Mouse (Mus musculus): ENCODE measurements around the gene St7l.
A peak's percentile ranks its signal among the peaks of the same experiment; 100 is the strongest.
"Not testable (repeated sequence)": the region's sequence is repeated elsewhere in the genome, so short reads cannot be mapped to it uniquely, and the experiment has no call there.

The St7l gene

DNA sequence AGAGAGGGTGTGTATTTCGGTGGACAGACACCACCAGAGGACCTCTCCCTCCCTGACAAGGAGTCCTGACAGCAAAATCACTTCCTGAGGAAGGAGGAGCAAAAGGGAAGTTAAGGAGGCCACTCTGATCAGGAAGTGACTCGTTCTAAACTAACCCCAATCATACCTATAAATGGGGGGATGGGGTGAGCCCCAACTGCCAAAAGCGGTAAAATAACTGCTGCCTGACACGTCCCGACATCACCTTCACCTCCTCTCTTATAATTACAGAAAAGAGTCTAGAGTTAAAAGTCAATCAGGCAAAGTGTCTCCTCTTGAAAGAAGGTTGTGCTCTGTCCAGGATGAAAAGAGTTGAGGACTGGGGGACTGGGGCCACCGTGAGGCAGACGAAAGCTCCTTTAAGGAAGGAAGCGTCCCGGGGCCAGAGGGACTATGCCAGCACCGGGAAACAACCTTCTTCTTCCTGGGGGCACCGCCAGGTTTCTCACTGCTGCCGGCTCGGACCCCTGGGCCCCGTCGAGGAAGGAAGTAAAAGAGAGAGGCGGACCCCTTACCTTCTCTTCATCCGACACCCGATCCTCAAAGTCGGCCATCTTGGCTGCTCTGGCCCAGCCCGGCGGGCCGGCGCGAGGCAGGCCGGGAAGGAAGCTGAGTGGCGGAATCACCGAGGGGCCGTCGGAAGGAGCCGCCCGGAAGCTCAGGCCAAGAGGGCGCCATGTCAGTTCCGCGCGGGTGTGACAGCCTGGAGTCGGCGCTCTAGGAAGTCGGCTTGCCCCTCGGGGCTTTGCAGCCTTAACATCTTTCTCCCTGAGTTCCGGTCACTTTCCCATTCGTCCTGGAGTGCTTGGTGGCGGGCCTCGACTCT, at the start of gene St7l, which contains the start of gene Capza1:
St7l (plus strand) TSS at position 220 of the 865 bp plus-strand sequence.
Capza1 (minus strand) TSS at position 720 of the 865 bp plus-strand sequence.
- peak; percentile 95 for DNase-seq

DNA sequence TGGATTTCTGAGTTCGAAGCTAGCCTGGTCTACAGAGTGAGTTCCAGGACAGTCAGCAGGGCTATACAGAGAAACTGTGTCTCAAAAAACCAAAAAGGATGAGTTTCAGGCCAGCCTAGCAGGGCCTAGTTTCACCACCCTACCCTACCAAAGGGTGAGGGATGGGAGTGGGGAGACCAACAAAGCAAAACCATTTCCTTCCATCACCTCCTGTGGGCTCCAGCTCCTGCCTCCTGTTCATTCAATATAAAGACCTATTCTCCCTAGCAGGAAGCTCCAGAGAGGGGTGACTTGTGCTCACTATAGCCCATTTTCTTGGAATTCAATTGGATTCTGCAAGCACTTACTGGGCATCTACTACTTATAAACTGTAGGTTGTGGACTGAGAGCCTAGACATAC, 49.1 kb upstream of the St7l start:
- no peak for DNase-seq

DNA sequence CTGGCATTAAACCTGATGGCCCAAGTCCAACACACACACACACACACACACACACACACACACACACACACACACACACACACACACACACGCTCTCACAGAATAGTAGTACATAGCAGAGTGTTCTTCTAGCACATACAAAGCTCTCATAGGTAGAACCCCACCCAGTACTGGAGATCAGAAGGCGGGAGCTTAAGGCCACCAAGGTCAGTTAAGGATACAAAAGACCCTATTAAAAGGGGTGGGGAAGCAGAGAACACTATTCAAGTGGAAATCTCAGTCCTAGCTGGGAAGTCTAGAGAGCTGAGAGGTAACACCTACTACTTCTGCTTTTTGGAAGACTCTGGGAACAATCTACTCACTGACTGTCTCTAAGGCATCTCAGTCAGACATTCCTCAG, 48.5 kb upstream of the St7l start:
- no peak for DNase-seq

DNA sequence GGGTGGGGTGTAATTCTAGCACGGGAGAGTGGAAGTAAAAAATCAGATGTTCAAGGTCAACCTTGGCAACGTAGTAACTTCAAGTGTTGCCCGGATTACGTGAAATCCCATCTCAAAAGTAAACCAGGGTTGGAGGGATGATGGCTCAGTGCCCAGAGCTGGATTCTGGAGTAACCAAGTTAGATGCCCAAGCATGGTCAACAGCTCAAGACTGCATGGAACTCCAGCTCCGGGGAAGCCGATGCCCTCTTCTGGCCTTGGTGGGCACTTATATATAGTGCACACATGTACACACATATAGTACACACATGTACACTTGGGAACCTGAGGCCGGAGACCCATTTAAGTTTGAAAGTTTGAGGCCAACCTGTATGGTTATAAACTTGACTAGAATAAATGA, 47.7 kb upstream of the St7l start:
- no peak for DNase-seq

DNA sequence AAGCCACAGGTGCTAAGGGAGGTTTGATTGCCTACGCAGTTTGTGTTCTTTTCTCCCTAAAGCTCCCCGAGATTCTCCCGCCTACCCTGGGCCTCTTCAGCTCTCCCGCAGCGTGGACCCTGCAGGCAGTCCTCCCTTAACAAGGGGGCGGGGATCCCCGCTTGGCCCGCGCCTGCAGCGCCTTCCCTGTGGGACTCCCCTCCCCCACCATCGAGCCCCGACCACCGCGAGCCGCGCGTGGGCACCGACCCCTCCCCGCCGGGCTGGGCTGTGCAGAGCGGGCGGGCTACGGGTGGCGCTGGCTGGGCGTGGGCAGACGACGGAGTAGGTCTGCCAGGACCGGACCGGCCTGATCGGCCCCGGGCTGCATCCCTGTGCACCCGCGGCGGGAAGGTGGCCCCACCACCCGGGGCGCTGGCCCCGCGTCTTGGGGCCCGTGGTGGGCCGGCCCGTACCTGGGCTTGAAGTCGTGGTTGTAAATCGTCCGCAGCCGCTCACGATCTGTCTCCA, 46.3 kb upstream of the St7l start:
- DNase-seq, result peak; percentile 75

DNA sequence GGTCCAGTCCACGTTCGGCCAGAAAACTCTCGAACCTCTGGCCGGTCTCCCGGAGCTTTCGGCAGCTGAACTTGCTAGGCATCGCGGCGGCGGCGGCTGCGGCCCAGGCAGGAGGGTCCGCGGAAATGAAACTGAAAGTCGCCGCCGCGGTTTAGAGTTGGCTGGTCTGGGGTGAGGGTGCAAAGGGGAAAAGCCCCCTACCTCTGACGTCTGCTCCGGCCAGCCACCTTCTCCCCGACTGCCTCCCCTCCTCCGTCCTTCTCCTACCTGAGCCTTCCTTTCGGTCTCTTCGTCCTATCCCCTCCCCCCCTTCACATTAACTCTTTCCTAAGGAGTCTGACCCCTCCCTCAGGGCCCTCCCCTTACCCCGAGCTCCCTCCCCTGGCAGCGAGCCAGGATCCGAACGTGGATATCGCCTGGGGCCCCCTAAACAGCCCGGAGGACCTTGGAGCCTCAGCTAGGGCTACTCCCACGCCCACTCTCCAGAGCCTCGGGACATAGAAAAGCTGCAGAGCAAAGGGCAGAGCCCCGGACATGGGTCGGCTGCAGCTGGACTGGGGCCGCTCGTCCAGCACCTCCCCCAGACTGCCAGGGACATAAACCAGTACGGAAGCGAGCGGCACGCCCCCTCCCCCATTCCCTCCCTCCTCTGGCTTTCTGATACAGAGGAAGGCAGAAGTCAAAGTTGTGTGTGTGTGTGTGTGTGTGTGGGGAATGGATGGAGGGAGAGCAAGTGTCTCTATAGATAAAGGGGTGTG, 45.6 kb upstream of the St7l start, which contains the start of gene Mov10:
Mov10 (minus strand) TSS at position 573 of the 758 bp plus-strand sequence.
- DNase-seq, result peak; percentile 85

DNA sequence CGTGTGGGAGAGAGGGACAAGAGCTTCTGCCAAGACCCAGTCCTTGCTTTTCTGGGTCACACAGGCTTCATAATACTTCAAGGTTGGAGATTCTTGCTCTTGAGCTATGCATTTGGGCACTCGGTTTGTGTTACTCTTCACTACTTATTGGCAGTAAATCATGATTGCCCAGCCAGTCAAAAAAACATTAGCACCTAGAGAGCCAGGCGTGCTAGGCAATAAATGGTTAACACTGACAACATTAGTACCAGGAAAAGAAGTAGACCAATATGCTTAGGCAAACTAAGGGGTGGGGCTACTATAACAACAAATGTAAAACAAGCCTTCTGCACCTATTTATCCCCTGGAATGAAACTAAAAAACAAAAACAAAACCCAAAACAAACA, 45.1 kb upstream of the St7l start:
- DNase-seq, result no peak

DNA sequence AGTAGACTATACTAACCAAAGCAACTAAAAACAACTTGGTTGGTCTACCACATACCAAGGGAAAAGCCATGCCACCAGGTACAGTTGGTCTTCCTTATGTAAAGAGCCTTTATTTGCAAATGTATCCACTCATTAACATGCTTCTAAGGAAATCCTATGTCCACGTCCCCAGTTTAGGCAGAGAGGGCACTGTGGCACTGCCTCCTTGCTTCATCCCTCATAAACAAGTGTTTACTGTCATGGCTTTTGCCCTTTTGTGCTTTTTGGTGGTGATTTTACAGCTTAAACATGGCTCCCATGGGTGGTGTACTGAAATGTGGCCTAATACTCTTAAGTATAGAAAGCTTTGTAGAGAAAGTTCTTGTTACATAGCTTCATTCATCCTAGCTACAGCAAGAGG, 43.4 kb upstream of the St7l start:
- DNase-seq, result no peak

DNA sequence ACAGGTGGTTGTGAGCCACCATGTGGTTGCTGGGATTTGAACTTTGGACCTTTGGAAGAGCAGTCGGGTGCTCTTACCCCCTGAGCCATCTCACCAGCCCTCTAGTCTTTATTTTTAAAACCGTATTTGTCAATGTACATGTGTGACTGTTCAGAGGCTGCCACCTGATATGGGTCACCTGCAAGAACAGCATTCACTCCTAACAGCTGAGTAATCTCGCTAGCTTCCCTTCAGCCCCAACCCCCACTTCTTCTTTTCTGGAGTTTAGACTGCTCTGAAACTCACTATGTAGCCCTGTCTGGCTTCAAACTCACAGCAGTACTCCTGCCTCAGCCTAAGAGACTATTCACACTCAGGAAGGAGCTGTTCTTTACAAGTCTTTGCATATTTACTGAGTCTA, 41.4 kb upstream of the St7l start:
- DNase-seq, result no peak

DNA sequence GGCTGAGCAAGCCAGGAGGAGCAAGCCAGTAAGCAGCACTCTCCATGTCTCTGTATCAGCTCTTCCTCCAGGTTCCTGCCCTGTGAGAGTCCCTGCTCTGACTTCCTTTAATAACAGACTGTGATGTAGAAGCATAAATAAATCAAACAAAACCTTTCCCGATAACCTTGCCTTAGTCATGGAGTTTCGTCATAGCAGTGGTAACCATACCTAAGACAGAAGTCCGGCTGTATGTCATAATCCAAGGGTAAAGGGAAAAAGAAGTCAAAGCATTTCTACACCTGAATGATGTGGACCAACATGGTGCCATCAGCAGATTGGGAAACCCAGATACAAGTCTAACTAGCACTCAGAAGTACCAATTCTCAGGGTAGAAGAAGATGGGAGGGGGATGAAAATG, 28.0 kb upstream of the St7l start:
- no peak for DNase-seq

DNA sequence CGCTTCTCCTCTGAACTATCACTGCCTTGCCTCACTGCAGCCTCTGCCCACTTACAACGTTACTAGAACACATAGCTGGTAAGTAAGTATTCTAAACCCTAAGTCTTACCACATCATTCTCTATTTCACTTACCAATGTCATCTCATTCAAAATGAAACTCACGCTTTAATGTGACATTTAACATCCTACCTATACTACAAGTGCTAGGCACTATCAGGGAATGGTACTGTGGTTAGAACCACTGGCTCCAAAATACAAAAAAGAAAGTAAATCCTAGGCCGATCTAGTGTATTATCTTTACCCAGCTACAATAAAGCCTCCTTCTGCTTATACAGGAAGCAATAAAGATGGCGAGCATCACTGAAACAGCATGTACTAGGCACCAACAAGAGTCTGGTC, 22.8 kb upstream of the St7l start:
- DNase-seq, result no peak

DNA sequence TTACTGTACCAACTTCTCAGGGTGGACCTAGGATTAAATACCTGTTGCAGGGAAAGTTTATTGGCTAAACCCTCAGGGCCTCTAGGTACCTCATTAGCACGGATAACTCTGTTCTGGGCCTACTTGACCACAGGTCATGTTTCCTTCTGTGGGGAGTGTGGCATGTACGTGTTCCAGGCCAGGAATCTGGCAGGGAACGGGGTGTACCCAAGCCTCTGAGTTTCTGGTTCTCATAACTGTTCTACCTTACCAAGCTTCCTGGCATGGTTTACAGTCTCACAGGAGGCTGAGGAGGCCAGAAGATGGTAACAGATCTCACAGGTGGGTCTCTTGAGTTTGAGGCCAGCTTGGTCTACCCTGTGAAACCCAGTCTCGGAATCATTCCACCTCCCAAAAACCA, 17.2 kb upstream of the St7l start:
- DNase-seq, result no peak

DNA sequence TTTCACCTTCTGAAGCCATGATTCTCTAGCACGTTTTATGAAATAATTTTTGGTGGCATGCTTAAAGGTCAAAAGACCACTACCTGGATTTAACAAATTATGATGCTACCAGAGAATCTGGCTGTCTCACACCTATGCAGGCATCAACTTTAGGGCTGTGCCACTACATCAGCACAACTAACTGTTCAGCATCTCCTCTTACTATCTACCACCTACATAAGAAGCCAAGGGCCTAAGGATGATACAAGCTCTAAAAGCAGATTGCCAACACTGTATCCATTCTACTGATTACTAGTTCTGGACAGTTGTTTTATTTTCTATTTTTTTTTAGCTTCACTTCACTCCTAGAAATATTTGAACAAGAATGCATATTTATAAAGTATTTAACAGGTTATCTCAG, 9.3 kb upstream of the St7l start:
- DNase-seq, result no peak

DNA sequence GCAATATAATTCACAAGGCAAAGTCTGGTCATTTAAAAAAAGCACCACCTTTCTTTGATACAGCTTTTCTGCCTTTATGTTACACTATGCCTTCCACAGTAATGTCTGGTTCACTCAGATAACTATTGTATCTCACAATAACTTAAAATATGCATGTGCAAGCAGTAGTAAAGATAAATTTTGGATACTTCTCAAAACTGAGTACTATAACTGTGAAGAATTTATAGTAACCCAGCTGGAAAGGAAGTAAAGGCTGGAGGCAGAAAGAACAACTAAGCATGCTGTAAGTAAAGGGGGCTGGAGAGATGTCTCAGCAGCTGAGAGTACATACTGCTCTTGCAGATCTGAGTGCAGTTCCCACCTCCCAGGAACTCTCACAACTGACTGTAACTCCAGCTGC, 8.9 kb upstream of the St7l start:
- DNase-seq, result no peak

DNA sequence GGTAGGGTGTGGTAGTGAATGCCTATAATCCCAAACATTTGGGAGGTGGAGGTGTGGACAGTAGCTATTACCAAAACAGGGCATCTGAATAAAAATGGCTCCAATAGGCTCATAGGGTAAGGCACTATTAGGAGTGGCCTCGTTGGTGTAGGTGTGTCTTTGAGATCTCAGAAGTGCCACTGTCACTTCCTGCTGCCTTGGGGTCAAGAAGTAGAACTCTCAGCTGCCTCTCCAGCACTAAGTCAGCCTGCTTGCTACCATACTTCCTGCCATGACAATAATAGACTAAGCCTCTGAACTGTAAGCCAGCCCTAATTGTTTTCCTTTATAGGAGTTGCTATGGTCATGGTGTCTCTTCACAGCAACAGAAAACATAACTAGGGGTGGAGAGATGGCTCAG, 7.7 kb upstream of the St7l start:
- no peak for DNase-seq

DNA sequence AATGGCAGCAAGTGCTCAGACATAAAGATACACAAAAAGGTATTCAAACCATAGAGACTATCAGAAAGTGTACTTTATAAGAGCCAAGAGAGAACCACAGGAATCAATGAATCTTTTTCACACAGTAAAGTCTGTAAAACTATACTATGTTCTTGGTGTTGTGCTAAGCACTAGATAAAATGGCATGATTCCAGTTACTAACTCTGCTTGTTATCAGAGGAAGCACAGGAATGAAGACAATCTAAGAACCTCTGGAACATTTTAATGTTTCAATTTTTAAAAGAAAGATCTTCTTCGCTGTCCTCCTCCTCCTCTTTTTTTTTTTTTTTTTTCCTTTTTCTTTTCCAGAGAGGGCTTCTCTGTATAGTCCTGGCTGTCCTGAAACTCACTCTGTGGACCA, 5.2 kb upstream of the St7l start:
- no peak for DNase-seq

DNA sequence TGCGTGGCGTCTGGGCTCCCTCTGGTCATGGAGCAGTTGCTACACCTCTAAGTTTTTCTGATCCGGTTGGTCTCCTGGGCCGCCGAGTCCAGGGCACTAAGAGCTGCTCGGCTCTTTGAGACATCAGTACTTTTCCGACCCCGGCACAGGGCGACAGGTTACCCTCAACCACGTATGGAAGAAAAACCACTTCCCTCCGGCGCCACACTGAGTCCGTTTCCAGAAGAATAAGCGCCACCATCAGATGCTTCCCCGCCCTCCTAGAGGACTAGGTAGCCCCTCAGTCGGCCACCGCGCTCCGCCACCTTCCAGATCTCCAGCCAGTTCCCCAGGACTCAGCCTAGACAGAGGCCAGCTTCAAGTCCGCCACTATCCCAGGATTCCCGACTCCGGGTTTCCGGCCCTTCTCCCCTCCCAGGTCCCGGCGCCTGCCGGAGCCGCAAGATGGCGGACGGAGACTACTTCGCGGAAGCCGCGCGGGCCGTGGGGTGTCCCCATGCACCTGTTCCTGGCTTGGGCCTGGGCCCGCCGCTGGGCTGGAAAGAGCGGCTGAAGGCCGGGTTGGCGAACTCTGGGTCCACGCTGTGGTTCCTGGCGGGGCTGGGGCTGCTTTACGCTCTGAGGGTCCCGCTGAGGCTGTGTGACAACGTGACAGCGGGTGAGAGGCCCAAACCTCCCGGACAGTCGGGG, 991 bp downstream of the St7l start:
- DNase-seq, result peak; percentile 96

DNA sequence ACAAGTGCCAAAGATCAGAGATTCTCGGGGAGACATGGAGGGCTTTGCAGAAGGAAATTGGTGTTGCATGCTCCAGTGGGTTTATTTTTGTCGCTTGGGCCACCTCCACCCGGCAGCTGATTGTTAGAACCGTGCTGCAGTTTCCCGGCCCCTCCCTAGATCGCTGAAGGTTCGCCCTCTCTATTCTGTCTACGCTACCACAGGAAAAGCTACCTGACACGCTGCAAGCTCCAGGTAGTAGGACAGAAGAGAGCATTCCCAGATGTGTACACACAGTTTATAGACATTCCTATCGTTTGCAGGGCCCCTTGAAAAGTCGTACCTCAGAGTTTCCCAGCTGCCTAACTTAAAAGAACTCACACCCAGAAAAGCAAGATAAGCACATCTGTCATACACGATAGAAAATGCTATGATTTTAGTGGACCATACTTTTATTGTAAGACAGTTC, 1.6 kb downstream of the St7l start:
- DNase-seq, result no peak

DNA sequence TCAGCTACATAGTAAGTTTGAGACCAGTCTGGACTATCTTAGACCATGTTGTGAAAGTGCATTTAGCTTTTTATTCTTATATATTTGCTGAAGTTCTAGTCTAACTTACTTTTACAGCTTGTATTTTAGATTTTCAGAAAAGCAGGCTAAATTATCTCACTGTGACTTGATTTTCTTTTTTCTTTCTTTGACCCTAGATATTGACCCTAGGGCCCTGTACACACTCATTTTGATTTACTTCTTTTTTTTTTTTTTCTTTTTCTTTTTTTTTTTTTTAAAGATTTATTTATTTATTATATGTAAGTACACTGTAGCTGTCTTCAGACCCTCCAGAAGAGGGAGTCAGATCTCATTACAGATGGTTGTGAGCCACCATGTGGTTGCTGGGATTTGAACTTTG, 2.9 kb downstream of the St7l start:
- DNase-seq, result not testable (repeated sequence)

DNA sequence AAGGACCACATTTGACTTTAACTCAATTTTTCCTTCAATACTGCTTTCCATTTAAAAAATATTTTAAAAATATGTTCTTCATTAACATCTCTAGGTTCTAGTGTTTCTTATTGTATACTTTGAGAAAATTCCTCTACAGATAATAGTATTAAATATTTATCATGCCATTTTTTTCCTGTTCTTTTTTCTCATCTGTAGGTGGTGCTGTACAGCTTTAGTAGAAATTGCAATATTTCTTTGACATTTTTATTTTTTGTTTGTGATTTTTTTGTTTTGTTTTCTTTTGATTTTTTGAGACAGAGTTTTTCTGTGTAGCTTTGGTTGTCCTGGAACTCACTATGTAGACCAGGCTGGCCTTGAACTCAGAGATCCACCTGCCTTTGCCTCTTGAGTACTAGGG, 5.8 kb downstream of the St7l start:
- DNase-seq, result no peak

DNA sequence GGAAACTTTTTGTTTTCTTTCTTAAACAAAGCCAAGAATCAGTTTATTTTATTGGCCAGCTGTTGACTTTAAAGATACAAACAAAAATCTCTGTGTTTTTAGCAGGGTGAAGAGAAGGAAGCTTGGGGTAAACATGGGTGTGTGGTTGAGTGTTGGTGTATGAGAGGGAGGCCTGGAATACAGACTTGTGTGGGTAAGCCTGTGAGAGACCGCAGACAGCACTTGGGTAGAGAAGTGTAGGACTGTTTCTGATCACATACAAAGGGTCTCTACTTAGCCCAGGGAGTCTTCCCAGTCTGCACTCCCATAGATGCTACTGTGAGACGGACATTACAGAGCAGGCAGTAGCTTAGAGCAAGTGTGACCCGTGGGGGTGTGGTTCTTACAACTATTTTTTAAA, 24.8 kb downstream of the St7l start:
- DNase-seq, result no peak

DNA sequence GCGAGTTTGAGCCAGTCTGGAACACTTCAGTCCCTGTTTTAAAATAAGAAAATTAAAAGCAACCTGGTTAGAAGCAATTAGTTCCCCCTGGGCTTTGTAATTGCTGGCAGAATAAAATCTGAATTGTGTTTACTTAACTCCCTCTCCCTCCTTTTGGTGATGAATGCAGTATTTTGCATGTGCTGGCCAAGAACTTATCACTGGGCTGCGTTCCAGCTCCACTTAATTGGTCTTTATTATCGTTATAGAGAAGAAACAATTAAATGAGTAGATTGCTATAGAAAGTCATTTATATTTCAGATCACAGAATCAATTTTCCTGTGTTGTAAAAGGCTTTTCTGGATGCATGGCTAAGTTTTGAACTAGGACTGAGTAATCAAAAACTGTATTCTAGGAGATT, 32.3 kb downstream of the St7l start:
- DNase-seq, result no peak

DNA sequence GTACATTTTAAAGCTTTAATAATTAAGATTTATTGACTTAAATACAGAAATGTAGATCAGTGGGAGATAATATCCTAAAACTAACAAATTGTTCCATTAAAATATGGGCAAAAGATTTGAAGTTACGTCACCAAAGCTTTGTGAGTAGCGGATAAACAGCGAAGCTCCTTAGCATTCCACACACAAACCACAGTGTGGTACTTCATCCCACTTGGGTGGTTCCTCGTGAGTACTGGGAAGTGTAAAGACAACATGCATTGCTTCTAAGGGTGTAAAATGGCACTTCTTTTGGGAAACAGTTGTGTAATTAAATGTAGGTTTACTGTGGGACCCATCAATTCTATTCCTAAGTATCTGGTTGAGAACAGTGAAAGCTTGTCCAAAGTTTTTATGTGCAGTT, 37.3 kb downstream of the St7l start:
- DNase-seq, result no peak
